Mouse (Mus musculus): ENCODE measurements around the gene Dhx35.
A peak's percentile ranks its signal among the peaks of the same experiment; 100 is the strongest.

Gene Dhx35

DNA sequence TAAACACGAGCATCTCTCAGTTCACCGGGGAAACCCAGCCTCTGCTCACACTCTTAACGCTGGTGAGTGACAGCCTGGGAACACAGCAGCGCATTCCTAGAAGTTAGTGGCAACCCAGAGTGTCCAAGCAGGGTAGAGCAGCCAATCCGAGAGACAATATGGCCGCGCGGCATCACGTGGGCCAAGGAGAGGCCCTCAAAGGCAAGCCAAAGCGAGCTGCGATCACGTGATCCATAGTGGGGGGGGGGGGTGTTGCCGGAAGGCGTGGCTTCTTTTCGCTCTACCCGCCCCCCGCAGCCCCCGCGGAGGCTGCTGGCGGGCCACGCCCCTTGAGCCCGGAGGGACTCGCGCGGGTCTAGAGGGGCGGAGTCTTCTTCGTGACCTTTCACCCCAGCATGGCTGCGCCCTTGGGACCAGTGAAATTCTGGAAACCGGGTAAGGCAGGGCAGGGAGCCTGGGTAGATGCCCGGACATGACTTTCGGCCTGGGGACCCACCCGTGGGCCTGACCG lies at the start of gene Dhx35:
TSS of gene Dhx35 (plus strand) at position 314 of the 511 bp plus-strand sequence.
- DNase-seq (ENCODE audit: low spot score), result peak; percentile 86

DNA sequence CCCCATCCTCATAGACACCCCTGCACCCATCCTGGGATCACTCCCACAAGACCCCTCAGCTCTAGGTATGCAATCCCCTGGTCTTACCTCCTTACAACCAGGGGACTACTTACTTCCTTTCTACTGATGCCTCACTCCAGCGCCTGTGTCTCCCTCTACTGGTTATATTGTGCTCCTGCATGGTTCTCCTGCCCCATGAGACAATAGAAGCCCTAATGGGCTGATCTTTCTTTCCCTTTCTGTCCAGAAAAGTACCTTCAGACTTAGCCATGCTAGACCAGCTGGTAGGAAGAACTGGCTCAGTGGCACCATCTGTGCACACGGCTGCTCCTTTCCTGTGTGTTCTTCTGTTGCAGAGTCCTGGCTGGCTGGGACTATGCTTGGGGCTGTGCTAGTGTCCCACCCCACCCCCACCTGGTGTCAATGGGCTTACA lies 49.5 kb upstream of the Dhx35 start:
- DNase-seq (ENCODE audit: low spot score), result peak; percentile 32

DNA sequence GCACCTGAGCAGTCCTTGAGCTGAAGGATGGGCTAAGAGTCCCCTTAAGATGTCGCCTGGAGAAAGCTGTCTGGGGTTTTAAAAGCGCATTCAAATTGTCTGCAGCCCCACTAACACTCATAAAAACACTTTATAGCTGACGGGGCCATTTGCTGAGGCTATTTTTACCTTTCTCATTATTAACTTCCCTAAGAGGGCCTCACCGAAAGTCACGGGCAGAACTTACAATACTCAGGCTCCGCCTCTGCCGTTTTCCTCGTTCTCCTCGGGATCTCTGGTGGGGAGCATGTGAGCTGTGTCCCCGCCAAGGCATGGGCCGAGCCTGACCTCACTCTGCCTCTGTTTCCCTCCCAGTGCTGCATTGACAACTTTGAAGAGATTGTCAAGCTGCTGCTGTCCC lies 48.4 kb upstream of the Dhx35 start:
- DNase-seq (ENCODE audit: low spot score), result no peak

DNA sequence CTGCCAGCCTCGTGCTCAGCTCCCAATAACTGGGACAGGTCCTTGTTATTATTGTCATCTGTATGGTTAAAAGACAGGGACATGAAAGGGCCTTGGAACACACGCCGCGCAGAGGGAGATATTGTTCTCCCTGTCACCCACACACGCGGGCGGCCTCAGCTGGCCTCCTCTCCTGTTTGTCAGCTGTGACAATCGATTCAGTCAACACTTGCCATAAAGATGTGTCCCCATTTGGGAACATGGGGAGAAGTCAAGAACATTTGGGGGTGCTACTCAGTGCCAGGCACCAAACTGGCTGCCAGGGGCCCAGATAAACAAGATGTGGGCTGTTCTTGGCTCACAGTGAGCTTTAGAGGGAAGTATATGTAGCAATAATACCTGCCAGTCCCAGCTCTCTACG lies 45.2 kb upstream of the Dhx35 start:
- no peak for DNase-seq (ENCODE audit: low spot score)

DNA sequence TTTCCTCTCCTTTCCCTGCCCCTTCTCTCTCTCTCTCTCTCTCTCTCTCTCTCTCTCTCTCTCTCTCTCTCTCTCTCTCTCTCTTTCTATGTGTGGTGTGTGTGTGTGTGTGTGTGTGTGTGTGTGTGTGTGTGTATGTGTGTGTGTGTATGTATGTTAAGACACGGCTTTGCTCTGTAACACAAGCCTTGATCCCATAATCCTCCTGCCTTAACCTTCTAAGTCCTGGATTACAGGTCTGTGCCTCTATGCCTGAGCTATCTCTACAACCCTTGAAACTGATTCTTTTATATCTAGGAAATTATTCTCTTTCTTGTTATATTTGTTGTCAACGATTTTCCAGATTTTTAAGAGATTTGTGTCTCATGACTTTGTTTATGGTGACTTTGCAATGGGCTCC lies 34.4 kb upstream of the Dhx35 start:
- no peak for DNase-seq (ENCODE audit: low spot score)

DNA sequence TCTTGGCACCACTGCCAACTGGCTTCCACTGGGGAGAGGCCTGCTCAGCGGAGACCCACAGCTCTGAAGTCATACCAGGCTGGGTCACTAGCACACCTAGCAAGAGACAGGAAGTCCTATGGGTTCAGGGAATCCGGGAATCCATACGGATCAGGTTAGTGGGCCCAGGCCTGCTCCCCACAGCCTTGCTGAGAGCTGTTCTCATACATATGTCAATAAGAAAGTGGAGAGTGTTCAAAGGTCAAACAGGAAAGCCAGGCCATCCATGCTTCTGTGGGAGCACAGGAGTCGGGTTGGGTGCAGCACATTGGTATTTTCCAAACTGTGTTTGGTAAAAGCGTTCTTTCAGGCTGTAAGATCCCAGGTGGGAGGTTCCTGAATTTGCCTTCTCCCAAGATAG lies 32.3 kb upstream of the Dhx35 start:
- no peak for DNase-seq (ENCODE audit: low spot score)

DNA sequence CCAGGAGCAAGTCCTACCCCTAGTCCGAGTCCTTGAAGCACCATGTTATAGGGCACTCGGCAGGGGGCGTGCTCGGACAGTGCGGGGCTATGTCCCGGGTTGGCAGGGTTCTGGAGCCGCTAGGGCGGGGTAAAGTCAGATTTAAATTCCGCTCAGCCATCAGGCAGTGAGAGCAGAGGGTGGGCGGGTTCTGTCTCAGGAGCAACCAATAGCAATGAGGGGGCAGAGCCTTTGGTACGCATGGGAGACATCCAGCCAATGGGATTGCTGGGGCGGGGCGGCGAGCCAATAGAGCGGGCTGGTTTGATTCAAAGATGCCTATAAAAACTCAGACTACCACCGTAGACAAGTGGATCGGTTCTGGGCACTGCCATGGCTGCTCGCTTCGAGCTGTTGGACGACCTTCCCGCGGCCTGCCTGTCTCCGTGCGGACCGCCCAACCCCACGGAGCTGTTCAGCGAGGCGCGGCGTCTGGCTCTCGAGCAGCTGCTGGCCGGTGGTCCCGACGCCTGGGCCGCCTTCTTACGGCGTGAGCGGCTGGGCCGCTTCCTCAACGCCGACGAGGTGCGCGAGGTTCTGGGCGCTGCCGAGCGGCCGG lies 26.8 kb upstream of the Dhx35 start, which contains the start of gene Fam83d:
TSS of gene Fam83d (plus strand) at position 352 of the 598 bp plus-strand sequence.
- DNase-seq (ENCODE audit: low spot score), result peak; percentile 91

DNA sequence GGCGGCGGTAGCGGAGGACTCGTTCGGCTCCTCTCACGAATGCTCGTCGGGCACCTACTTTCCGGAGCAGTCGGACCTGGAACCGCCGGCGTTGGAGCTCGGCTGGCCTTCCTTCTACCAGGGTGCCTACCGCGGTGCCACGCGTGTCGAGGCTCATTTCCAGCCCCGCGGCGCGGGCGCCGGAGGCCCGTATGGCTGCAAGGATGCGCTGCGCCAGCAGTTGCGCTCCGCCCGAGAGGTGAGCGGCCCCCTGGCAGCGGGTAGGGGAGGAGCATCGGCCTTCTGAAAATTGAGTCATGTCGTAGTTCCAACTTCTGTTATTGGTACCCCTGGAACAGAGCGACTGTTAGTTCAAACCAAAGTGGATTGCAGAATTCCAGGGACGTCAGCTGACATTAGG lies 26.3 kb upstream of the Dhx35 start:
- DNase-seq (ENCODE audit: low spot score), result peak; percentile 49

DNA sequence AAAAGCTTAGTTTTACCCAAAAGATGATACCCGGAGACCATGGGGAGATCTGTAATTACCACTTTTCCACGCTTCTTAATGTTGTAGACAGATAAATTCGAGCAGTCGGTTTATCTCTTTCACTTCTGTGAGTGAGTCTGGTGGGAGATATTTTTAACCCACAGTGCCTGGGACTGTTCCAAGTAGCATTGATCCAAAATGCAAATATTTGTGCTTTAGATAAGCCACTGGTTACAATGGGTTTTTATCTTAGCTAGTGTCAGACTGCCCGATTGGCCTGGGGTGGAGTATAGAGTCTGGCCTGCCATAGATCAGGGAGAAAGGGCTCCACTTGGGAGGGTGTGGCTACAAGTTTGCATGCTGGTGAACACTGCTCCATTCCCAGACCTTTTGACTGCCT lies 25.8 kb upstream of the Dhx35 start:
- DNase-seq (ENCODE audit: low spot score), result peak; percentile 29

DNA sequence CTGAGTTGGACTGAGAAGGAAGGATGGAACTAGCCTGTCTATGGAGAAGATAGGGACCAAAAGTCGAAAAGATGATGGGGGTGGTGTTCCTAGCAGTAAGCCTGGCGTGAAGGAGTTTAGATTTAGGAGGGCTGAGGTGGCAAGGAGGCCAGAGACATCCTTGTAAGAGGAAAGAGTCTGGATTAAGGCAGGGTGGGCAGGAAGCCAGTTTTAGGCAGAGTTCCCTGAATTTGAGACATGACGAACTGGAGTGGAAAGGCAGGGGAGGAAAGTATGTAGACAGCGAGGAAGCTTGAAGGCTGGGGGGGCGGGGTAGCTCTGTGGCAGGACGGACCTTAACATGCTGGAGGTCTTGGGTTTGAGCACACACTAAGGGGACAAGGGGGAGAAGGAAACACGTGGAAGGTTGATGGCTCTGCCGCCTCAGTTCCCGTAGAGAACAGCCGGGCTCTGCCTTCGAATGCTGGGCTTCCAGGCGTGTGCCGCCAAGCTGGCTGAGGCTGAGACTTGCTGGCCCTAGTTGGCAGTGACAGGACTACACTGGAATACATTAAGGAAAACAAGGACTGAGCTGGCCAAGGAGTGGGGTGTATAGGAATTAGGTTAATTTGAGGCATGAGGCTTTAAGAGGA lies 24.4 kb upstream of the Dhx35 start:
- no peak for DNase-seq (ENCODE audit: low spot score)

DNA sequence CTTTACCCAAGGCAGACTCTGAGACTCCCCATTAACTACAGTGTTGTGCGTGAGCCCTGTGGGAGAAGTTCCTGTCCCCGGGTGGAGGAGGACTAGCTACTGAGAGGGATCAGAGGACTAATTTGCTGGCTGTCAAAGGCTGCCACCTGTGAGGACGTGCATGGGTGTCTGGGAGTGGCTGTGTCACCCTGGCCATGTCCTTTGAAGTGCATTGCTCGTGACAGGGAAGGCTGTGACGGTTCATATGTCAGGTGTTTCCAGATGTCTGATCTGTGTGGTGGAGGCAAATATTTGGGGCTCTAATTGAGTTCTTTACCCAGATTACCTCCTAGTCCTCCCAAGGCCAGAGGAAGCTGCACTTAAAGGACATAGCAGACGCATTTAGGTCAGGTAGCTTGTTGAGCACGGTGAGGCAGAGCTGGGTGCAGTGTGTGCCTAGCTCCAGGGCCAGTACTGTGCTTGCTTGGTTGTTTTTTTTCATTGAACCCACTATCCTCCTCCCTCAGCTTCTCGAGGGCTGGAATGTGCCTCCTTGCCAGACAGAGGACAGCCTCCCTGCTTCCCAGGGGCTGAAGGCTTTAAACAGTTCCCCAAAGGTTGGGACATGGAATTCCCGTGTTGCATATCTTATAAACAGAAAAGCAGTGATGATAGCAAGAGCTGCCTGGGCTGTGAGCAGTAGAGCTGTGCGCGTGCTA lies 23.4 kb upstream of the Dhx35 start:
- no peak for DNase-seq (ENCODE audit: low spot score)

DNA sequence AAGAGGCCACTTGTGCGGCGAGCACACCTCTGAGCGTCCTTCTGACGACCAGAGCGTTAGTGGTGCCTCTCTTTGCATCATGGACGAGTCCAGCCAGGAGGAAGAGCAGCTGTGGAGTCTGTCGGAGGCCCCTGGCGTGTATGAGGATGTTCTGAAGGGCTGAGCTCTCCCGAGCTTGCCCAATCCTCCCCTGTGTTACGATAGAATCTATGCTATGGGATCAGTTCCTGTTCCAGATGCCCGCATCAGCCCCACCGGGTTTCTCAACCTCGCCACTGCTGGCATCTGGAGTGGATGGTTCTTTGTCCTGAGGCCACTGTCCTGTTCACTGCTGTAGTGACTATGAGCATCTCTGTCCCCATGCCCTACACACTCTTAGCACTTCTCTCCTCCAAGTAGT lies 21.8 kb upstream of the Dhx35 start:
- DNase-seq (ENCODE audit: low spot score), result no peak

DNA sequence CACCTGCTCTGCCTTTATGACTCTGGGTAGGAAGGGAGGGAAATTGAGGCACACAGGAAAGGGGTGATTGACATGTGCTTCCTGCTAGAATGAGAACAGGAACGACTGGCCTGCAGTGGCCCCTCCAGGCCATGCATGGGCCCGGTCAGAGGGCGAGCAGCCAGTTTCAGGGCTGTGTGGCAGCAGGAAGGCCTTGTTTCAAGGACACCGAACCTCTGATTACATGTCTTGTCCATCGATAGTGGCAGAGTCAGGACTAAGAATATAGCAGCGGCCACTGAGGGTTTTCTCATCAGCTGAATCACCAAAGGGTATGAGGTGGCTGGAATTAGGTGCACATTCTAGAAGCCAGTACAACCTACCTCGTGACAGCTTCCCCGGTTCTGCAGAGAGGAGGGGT lies 19.7 kb upstream of the Dhx35 start:
- no peak for DNase-seq (ENCODE audit: low spot score)

DNA sequence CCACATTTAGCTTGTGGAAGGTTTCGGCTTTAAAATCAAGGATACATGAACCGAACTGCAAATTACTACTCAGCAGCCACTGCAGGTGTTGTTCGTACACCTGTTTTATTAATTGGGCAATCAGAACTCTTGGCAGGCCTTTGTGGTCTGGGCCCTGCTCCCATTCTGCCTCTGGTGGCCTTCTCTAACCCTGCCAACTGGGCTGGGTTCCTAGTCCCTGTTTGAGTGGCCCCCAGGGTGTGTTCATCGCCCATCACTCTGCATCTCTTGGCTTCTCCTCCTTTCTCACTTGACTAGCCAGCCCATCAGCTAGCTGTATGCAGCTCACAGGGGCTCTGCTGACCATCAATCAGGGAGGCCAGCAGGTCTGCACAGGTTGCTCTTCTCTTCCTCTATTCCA lies 17.9 kb upstream of the Dhx35 start:
- DNase-seq (ENCODE audit: low spot score), result no peak

DNA sequence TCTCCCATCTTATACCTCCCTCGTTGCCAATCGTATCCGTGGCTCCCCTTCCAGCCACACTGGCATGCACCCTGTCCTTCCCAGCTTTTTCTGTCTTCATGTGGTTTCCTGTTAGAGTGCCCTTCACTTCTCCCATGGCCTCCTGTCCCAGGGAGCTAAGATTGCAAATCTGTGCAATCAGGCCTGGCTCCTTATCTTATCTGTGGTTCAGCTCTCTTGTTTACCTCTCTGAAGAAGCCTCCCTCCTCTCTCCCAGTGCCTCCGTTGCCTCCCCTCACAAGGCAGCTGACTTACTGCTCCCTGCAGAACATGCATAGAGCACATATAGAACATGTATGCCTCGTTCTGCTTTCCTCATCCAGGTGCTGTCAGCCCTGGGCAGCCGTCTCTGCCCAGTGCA lies 17.1 kb upstream of the Dhx35 start:
- DNase-seq (ENCODE audit: low spot score), result no peak

DNA sequence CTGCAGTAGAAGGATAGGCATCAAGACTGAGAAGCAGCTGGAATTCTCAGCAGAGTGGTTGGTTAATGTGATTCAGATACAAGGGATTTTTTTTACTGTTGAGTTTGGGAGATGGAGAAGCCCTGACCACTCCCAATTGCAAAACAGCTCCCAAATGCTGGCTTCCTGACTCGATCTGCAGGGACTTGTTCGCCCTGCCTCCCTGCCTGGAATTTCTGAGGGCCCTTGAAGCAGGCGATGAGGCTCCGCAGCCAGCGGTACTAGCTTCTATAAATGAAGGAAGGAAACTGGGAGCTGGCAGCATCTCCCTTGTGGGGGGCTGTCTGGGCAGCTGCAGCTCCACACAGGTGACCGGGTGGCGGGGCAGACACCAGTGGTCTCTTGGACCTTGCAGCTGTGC lies 16.3 kb upstream of the Dhx35 start:
- no peak for DNase-seq (ENCODE audit: low spot score)

DNA sequence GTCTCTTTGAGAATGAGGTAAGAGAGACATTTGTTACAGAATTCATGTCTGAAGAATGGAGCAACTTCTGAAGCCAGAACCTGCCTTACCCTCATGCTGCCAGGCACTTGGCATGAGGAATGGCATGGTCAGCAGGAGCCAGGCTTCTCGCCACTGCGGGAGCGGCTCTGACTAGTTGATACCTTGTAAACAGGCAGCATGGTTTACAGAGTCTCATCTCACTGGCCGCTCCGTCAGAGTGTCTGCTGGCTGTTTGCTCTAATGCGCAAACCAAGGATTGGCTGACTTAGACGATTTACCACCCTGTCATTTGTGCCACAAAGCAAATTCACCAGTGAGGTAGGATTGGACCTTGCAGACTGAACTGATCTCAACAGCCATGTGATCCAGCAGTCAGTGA lies 13.5 kb upstream of the Dhx35 start:
- no peak for DNase-seq (ENCODE audit: low spot score)

DNA sequence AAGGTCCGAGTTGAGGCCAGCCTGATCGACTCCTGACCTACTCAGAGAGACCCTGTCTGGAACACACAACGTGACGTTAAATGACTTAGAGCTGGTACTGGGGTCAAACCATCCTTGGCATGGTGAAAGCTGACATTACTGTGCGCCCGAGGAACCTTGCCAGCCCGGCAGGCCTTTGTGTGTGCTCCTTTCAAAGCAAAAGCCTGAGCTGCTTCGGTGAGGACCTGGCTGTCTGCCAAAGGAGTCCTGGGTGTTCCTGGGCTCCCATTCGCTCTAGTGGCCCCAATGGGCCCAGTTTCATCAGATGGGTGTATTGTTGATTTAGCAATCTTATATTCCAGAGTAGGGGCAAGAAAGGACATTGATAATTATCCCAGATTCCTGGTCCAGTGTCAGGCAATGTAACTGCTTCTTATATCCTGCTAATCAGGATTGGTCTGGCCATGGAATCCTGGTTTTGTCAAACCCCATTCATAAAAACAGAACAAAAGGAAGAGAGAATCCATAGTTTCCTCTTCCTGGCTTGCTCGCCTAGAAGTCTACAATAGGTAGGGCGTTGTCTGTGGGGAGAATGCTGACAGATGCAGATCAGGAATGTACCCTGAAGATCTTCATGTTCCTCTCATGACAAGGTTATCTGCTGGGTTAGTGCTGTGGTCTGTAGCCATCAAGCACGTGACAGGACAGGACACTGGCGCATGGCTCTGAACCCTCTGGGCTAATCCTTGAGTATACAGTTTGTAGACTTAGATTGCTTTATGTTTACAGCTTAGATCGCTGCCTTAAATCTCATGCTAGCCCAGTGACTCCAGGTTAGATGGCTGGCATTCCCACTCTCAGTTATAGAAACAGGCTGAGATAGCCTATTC lies 7.4 kb upstream of the Dhx35 start:
- no peak for DNase-seq (ENCODE audit: low spot score)

DNA sequence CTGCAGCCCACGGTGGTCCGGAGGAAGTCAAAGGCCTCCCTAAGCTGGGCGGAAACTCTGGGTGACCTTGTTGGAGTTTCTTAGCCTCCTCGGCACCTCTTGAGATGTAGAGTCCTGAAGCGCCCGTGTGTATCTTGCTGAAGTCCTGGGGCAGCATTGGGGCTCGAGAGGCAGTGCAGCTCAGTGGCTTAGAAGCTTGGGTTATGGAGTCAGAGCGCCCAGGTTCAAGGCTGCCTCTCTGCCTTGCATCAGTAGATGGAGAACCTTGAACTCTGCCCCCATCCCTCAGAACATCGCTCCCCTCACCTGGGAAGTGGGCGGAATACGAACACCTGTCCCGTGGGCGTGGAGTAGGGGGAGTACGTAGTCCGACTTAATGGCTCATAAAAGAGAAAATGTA lies 436 bp downstream of the Dhx35 start:
- DNase-seq (ENCODE audit: low spot score), result no peak

DNA sequence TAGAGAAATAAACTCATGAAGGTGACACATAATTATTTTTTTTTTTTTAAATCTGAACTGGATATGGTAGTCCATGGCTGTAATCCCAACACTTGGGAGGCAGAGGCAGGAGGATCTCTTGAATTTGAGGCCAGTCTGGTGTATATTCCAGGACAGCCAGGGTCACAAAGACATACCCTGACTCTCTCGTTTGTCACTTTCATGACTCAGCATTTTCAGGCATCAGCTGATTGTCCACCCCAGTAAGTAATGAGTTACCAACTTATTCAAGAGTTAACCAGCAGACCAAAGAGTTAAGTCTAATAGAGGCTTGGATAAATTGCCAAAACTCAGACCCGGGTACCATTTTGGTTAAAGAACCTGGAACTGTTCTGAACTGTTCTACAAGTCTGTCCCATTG lies 1.3 kb downstream of the Dhx35 start:
- DNase-seq (ENCODE audit: low spot score), result no peak

DNA sequence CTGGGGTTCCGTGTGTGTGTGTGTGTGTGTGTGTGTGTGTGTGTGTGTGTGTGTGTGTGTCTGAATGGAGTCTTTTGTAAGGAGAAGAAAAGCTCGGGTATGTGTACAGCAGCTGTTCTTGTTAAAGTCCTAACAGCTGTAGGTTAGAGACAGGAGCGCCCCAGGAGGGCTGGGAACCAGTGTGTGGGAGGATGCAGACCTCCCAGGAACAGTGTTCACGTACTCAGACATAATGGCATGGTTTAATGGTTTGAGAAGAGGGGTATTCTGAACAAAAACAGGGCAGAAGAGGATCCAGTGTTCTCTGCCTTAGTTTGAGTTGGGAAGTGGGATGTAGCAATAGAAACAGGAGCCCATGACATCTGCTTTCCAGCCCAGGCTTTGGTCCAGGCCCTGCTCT lies 4.7 kb downstream of the Dhx35 start:
- no peak for DNase-seq (ENCODE audit: low spot score)

DNA sequence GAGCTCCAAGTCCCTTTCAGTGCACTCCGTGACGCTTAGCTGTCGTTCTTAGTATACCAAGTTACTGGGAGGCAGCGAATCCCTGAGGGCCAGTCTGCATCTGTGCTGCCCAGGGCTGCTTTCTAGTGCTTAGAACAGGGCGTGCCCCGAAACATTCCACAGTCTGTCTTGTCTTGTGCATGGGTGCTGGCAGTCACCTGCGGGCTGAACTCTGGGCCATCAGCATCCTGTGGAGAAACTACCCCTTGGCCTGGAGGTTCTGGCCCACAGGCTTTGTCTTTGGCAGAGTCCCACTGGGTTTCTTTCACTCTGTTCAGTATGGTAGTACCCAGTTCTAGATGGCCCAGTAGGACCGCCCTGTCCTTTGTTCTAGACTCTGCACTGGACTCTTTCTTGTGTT lies 6.2 kb downstream of the Dhx35 start:
- DNase-seq (ENCODE audit: low spot score), result no peak

Data from spleen, adult 12 weeks (tissue).